Mouse (Mus musculus) c-Kit-negative CD71-positive TER-119-positive erythroid progenitor cells, embryonic 14.5 days (primary cell): ENCODE data around the gene Slc38a1.
"Not testable (repeated sequence)": the region's sequence is repeated elsewhere in the genome, so short reads cannot be mapped to it uniquely, and the experiment has no call there.

Experiments
- DNase-seq: peaks from one replicate; pipeline ENCODE4 v3.0.0-alpha.2; 2013; ENCODE audit warnings: low read depth, low spot score

Gene Slc38a1

DNA sequence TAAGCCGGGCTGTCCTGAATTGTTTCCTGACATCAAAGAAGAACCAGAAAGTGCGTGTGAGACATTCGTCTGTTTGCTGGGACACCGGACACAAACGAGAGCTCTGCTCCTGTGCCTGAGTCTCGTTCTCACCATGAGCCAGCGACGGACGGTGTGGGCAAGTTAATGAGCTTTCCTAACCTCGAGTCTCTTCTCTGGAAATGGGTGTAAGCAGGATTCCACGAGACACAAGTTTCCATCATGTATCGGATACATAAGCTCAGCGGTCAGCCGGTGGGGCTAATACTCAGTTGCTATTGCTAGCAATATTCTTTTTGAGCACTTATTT lies 15.5 kb upstream of the Slc38a1 start:
- no peak for DNase-seq

DNA sequence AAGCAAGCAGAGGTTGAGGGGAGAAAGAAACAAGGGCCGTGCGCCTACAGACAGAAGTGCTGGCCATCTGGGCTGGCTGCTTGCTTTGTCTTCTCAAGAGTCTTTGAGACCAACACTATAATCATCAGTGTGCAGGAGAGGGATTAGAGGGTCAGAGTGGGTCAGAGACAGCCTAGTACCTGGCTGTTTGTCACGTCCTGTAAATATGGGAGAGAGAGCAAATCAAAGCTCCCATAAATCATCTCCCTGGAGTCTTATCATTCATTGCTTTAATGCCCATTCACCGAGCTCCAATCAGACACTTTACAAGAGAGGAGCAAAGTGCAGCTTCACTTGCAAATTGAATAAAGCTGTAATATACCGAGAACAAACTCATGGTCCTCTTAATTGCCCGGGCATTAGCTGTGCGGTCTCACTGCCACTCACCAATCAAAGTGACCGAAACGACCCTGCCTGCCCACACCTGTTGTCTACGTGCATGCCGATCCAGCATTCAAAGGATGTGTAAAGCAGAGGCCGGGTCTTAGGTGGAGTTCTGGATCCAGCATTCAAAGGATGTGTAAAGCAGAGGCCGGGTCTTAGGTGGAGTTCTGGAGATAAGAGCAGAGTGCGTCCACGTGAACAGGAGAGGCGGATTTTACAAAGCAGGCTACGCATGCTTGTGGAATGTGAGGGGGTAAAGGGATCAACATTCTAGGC lies 15.0 kb upstream of the Slc38a1 start:
- DNase-seq, result no peak

DNA sequence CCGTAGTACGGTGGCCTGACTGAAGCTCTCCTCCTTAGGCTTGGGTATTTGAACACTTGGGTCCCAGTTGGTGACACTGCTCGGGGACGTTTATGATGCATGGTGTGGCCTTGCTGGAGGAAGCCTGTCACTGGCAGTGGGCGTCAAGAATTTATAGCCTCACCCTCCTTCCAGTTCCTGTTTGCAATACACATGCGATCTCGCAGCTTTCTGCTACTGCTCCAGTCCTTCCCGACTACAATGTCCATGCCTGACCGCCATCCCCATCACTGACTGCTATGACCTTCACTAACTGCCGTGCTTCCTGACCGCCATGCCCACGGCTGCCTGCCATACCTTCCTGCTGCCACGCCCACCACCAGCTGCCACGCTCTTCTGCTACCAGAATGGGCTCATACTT lies 12.8 kb upstream of the Slc38a1 start:
- DNase-seq, result no peak

DNA sequence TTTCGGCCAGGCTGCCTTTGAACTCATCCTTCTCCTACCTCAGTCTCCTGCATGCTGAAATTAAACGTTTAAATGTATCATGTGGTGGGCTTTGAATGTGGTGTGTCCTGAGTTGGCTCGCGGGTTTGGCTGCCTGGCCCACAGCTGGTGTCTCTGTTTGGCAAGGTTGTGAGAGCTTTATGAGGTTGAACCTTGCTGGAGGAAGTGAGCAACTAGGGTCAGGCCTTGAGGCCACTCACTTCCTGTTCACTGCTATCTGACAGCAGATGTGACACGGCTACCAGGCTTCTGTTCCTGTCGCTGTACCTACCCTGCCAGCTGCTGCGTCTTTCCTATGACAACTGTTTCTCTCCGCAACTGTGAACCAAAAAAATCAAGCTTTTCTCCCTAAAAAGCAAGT lies 12.0 kb upstream of the Slc38a1 start:
- no peak for DNase-seq

DNA sequence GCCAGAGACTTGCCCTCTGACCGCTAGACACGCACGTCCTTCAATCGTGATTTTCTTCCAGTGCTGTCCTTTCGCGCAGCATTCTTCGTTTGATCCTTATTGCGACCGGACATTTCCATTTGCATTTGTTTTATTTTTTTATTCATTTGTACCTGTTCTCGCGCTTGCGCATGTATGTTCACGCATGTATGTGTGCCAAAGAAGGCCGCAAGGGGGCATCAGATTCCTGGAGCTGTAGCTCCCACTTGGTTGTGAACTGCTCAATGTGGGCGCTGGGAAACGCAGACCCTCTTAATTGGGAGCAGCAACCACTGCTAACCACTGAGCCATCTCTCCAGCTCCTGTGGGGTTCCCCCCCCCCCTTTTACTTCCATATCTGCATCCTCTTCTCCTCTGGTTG lies 10.3 kb upstream of the Slc38a1 start:
- no peak for DNase-seq

DNA sequence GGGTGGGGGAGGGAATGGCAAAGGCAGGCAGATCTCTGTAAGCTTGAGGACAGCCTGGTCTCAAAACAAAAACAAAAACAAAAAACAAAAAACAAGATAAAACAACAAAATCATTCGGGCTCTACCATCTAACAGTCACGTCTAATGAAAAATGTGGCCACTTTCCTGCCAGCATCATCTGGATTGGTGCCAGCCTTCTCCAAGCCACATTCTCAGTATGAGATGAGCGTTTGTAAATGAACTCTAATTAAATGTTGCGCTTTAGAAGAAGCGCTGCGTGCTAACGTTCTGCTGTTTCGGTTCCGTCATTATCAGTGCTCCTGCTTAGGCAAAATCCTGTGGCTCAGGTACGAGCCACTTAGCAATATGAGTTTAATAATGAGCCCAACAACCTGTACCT lies 9.8 kb upstream of the Slc38a1 start:
- no peak for DNase-seq

DNA sequence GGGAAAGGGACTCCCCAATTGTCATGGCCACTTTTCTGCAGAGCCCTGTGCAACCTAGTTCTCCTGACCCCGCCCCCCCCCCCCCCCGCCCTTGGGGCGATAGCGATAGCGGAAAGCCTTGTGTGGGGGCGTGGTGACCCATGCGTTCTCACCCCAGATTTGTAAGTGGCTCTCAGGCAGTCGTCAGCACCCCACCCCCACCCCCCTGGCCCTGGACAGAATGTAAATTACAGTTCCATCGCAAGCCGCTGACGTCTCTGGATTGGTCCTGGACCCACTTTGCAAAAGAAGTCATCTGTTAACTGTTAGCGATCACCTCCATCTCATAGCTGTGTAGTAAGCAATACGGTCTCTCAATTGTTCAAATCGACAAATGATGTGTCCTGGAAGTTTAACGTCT lies 4.7 kb upstream of the Slc38a1 start:
- no peak for DNase-seq

DNA sequence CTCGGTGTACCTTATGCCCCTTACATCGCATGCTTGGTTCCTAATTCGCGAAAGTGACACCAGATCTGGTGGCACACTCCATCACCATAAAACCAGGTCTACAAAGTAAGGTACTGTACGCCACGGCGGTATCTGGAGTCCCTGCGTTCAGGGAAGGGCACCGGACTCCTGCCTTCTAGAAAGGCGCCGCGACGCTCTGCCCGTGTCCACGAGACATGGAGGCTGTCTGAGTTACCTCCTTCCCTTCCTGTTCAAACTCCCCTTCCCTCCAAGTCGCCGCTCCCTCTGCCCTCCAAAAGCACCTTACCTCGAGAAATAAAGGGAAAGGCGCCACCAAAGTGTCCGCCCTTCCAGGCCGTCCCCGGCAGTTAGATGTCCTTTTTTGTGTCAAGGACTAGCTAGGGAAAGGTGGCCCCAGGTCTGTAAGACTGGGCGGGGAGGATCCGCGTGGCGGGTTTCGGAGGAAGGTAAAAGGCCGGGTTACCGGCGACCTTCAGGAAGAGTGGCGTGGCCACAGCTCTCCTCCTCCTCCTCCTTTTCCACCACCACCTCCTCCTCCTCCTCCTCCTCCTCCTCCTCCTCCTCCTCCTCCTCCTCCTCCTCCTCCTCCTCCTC lies 785 bp downstream of the Slc38a1 start:
- DNase-seq, result no peak

DNA sequence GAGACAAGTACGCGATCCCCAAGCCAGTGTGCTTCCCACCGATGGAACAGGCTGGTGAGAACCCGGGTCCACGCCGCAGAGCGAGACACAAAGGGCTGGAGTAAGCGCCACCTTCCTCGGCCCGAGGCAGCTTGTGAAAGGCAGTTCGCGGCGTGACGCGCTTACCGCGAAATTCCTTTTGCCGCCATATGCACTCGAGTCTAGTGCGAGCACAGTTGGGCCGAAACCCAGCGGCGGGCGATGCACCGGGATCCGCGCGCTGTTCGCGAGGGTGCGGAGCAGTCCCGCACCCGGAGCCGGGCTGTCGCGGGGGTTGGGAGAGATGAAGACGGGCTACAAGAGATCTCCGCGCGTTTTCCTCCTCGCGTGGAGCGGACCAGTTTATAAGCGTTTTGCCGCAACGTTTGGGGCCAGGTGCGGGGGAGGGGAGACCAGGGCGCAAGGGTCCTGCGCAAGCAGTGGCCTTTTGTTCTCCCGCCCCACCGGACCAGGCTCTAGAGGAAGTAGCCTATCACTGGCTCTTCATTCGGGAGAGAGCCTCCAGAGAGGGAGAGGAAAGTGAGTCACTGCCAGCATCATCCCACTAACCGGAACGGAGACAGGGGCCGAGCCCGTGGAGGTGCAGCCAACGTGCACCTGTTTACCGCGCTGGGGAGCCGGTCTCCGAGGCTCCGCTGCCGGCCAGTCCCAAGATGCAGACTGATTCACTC lies 1.4 kb downstream of the Slc38a1 start:
- no peak for DNase-seq

DNA sequence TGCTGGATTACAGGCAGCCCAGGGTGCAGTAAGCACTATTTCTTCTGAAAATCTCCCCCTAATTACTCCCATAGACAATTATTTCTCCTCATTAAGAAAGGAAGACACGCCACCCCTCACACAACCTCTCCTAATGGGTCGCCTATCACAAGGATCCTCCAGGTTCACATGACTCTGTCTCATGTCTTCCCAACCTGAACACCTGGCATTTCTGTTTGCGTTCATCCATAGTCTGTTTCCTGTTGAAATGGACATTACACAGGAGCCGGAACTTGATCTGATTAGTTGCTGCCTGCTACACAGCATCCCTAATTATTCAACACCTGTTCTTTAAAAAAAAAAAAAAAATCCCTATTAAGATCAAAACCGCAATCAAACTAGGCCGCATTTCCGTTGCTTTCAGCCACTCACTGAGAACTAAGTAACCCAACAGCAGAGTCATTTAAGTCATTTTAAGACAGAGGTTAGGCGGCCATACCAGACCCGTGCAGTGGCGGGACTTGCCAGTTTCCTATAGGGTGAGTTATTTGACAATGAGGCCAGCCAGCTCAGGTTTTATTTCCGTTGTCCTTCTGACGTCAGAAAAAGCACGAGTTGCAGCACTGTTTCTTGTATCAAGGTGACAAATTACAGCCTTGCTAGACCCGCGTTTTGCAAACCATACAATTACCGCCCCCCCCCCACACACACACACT lies 2.3 kb downstream of the Slc38a1 start:
- DNase-seq, result no peak

DNA sequence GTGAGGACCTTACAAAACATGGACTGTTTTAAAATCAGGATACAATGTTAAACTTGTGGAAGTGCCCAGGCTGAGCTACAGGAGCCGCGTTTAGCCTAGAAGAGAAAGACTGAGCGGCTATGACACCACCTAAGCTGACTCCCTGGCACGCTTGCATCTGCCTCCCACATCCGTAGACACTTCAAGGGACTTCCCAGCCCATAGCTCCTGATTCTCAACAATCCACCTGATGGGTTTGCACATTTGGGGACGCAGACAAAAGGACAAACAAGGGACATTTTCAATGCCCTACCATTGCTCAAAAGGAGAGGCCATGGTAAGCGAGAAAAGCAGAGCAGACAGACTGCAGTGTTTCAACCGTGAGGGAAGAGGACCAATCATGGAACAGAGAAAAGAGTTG lies 3.1 kb downstream of the Slc38a1 start:
- DNase-seq, result no peak

DNA sequence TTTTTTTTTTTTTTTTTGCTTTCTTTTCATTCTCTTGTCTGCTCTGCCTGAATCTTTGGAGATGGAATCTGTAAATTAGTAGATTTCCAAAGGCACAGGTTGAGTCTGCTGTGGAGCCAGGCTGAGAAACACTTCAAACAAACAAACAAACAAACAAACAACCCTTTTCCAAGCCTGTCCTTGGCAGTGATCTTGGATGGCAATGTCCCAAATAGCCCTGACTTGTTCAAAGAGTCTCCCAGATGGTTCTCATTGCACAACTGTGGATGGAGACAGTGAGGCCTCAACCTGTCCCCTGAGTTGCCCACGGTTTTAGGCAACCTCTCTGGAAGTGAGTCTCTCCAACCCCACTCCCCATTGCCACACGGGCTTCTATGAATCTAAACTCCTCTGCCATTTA lies 4.1 kb downstream of the Slc38a1 start:
- no peak for DNase-seq

DNA sequence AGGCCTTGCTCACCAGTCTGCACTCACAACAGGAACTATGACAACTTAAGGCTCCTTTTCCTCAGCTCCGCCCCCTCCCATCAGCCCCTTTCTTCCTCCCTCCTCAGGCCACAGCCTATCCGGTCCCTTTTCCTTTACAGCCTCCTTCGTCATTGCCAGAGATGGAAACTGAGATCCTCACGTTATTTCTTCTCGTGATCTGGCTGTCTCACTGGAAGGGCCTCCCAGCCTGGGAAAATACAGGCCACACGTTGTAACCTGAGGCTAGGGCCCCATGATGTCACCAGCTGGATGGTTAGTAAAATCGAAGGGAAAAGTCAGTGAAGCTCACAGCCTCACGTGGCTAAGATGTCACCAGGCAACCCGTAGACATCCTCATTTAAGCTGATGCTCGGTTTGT lies 4.5 kb downstream of the Slc38a1 start:
- no peak for DNase-seq

DNA sequence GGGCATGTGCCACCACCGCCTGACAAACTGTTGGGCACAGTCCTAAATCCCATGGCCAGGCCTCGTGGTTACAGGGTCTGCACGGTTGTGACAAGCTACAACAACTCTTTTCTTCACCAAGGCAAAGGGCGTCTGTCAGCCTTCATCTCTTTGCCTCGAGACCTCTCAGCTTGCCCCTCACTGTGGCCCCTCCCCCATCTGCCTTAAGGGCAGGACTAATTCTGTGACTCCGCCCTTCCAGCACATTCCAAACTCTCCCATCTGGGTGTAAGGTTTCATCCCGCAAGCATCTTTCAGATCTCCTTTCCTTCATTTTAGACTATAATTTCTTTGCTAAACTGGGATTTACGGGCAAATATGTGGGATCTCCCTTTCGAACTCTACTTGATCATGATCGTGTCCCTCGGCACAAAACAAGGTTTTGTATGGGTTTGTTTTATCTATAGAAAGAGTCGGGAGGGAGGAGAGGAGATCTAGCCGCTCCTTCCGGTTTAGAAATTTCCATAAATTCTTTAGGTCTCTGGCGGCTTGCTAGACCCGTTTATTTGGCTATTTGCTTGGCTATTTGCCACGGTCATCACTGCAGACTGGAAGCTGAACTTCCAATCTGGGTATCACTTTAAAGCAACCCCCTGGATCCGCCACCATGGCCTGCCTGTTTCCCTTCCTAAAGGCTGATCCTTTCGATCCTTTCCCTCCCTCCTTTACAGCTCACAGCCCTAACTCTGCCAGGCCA lies 7.9 kb downstream of the Slc38a1 start:
- no peak for DNase-seq

DNA sequence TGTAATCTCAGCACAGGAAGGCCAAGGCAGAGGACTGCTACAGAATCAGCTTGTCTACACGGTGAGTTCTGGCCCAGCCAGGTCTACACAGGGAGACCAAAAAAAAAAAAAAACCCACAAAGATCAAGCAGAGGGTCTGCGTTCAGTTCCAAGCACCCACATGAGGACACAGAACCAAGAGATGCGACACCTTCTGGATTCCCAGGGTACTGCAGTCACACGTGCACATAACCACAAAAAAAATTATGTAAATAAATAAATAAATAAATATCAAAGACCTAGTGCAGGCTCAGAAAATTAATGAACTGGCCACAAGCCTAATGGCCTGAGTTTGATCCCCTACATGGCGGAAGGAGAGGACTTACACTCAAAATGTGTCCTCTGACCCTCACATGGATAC lies 10.5 kb downstream of the Slc38a1 start:
- no peak for DNase-seq

DNA sequence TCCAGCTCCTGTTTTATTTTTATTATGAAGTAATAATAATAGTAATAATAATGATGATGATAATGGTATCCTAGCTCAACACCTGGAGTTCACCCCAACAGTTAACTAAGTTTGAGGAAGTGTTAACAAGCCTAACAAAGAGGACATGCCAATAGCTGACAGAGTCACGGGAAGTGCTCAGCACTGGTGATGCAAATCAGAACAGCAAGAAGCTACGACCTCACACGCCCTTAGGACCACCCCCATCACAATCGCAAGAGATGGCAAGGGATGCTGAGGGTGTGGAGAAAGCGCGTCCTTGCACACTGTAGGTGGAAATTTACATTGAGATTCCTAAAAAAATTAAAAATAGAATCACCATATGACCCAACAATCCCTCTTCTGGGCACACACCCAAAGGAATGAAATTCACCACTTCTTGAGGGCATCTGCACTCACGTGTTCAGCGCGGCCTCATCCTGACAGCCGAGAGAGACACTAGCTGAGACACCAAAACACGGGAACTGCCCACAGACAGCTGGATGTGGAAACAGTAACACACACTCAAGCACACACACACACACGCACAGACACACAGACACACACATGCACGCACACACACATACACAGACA lies 11.5 kb downstream of the Slc38a1 start:
- no peak for DNase-seq

DNA sequence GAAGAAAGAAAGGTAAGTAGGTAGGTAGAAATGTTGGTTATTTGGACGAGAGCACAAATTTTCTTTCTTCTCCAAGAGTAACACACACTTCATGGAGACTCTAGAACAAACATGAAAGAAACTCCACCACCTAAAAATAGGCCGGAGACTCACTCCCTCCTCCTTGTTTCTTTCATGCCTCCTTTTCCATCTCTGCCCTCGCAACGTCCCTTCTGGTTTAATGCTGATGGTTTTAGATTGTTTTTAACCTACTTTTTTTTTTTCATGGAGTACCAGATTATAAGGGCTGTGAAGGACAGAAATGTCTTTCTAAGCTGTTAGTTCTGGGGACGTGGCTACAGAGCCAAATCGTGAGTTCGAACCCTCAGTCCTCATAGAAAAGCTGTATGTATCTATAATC lies 14.5 kb downstream of the Slc38a1 start:
- no peak for DNase-seq

DNA sequence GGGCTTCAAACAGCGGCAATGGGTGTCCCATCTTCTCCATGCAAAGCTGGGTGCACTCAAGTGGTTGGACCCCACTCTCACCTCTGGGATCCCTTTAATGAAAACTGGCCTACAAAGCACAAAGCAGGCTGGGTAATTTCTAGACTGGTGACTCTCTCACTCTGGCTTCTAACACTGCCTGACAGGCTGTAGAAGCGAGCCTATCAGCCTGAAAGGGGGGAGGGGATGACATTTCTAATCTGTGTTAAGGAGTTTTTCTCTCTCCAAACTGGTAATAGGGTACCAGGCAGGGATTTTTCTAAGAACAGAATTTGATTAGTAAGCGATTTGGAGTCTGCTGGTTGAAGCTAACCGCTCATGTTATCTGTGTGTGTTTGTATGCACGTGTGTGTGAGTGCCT lies 15.8 kb downstream of the Slc38a1 start:
- DNase-seq, result no peak

DNA sequence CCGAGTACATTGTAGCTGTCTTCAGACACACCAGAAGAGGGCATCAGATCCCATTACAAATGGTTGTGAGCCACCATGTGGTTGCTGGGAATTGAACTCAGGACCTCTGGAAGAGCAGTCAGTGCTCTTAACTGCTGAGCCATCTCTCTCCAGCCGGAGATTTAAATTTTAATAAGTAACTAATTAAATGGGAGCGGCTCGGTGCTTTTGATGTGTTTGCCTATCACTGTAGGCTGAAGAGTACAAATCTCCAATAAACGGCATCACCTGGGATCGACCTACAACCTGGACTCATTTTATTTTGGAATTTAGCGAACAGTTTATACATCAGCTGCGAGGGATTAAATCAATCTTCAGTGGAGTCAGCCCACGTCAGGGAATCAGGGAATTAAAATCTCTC lies 17.7 kb downstream of the Slc38a1 start:
- DNase-seq, result not testable (repeated sequence)

DNA sequence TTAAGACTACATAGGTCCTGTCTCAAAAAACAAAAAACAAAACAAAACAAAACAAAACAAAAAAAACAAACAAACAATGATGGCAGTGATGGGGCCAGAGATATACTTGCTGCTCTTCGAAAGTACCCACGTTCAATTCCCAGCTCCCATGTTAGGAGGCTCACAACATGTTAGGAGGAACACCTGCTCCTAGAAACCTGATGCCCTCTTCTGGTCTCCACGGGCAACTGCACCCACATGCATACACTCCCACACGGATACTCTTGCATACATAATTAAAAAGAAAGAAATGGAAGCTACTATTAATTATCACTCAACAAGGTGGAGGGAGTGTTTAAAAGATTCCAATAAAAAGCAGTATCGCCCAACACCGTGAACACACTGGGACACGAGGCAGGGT lies 20.3 kb downstream of the Slc38a1 start:
- no peak for DNase-seq

DNA sequence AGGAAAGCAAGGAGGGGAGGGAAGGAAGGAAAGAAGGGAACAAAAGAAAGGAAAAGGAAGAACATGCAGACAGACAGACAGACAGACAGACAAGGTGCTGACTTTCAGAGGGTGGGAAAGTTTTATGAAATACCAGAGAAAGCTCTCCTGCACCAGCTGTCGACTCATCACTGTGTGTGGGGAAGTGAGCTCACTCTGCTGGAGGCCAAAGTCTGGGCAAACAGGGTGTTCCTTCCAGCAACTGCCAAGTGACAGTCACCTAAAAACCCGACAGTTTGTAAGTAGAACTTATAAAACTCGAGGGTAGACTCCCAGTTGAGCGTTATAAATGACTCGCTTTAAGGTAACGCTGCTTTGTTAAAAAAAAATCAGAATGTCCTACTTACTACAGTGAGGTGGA lies 21.0 kb downstream of the Slc38a1 start:
- no peak for DNase-seq

DNA sequence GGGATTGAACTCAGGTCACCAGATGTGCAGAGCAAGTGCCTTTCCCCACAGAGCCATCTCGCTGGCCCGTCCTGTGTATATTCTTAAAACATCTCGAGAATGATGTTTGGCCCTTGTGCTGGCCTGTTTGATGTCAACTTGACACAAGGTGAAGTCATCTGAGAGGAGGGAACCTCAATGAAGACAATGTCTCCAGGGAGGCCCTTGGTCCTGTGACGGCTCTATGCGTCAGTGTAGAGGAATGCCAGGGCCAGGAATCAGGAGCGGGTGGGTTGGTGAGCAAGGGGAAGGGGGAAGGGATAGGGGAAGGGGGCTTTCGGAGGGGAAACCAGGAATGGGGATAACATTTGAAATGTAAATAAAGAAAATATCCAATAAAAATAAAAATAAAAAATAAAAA lies 25.2 kb downstream of the Slc38a1 start:
- no peak for DNase-seq
